Mouse (Mus musculus) forelimb bud, embryonic 11.5 days (tissue): Measurements from ENCODE around the gene Isca2.

Experiments
- DNase-seq: peaks from one replicate; pipeline ENCODE4 v3.0.0-alpha.2; 2012; ENCODE audit warnings: low read depth, low spot score

Isca2 gene

GRCm38 (mm10) chr12:84814663-84815325, 41.7 kb downstream of the Isca2 start:
- DNase-seq, result no peak

- no peak for DNase-seq
These were observed 45.4 kb downstream of the Isca2 start for GRCm38 (mm10) chr12:84818496-84818895.

GRCm38 (mm10) chr12:84819236-84820168, 46.5 kb downstream of the Isca2 start:
- DNase-seq, result peak; percentile 32

- DNase-seq, result no peak
These were observed 50.5 kb downstream of the Isca2 start for GRCm38 (mm10) chr12:84823601-84824000.

- DNase-seq, result no peak
These were observed 51.2 kb downstream of the Isca2 start for GRCm38 (mm10) chr12:84824203-84824602.
